Mouse (Mus musculus) lung, embryonic 15.5 days (tissue): Measurements from ENCODE around the gene Dhtkd1. TPM values are rescaled to one million over a fixed set of nuclear protein-coding genes. Genes with fewer than 3 reads are reported as not detected.
A peak's percentile ranks its signal among the peaks of the same experiment; 100 is the strongest.

ENCODE experiments used
- ATAC-seq: fragments of 200-750 bp; cut with Nextera tagmentation; 2 replicates; pipeline ENCODE4 v1.8.0; 2017; ENCODE audit warnings: moderate number of reproducible peaks, borderline replicate concordance; ENCODE audit not compliant: low FRiP score, low TSS enrichment; ENCODE audit errors: extremely low read depth
- H3K27ac ChIP-seq: fragments of 300-500 bp; sonication (generic); 2 replicates; pipeline ENCODE4 v1.5.1; 2015; ENCODE audit warnings: moderate library complexity, mild to moderate bottlenecking, inconsistent platforms
- H3K27me3 ChIP-seq: fragments of 300-500 bp; sonication (generic); 2 replicates; pipeline ENCODE4 v1.6.1; 2015; ENCODE audit warnings: inconsistent platforms
- H3K36me3 ChIP-seq: fragments of 300-500 bp; sonication (generic); 2 replicates; pipeline ENCODE4 v1.6.1; 2015; ENCODE audit warnings: inconsistent platforms
- H3K4me1 ChIP-seq: fragments of 300-500 bp; sonication (generic); 2 replicates; pipeline ENCODE4 v1.6.1; 2015; ENCODE audit warnings: inconsistent platforms
- H3K4me2 ChIP-seq: fragments of 300-500 bp; sonication (generic); 2 replicates; pipeline ENCODE4 v1.6.1; 2015; ENCODE audit warnings: inconsistent platforms, mild to moderate bottlenecking, moderate library complexity
- H3K4me3 ChIP-seq: fragments of 300-500 bp; sonication (generic); 2 replicates; pipeline ENCODE4 v1.5.1; 2015; ENCODE audit warnings: mild to moderate bottlenecking, inconsistent platforms
- H3K9ac ChIP-seq: fragments of 300-500 bp; sonication (generic); 2 replicates; pipeline ENCODE4 v1.6.1; 2015; ENCODE audit warnings: inconsistent platforms
- H3K9me3 ChIP-seq: fragments of 300-500 bp; sonication (generic); 2 replicates; pipeline ENCODE4 v1.6.1; 2016; ENCODE audit warnings: inconsistent platforms
- WGBS: fragments of 180-500 bp; shearing (Covaris S2); methylation state at CpG from one replicate; pipeline ENCODE4 v1.1.7; 2015; 5-methylcytosine and 5-hydroxymethylcytosine counted together
- polyA plus RNA-seq: library from polyadenylated mRNA; unstranded; fragments of >200 nt; fragmentation: Nextera tagmentation; extraction: Ambion mirVana; gene quantifications from 2 replicates; pipeline ENCODE4 v1.2.1, GENCODE M21; 2015

Gene Dhtkd1
- polyA plus RNA-seq, 1 experiment from 2014 or later = 3.2 TPM

DNA sequence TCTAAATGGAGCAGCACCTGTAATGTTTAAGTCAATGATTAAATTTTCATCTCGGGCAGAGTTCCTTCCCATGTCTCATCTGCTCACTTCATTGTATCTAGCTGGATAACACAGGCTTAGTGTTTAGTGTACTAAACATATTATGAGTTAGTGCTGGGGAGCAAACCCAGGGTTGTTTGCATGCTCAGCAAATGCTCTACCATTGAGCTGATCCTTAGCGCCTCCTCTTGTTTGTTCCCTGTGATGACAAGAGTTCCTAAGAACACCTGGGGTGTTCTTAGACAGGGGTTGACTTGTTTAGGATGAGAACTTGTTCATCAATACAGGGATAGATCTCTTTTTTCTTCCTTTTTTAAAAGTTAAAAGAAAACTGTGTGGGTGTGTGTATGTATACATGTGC, 6.4 kb upstream of the Dhtkd1 start:
- no peak for ATAC-seq
- no peak overlapping the region for H3K27ac ChIP-seq
- H3K9me3 ChIP-seq = no peaks in the 10 kb centered on the region
- 86% methylated on average over 2 of the region's 2 CpGs for WGBS
- H3K27me3 ChIP-seq = no peaks in the 10 kb centered on the region
- no peak overlapping the region for H3K4me3 ChIP-seq
- no peaks in the 10 kb centered on the region for H3K36me3 ChIP-seq
- peaks cover 12% of the 10 kb centered on the region; the same call in 1 of the 2 replicates for H3K4me1 ChIP-seq
- H3K9ac ChIP-seq = no peak overlapping the region
- H3K4me2 ChIP-seq = no peak overlapping the region

DNA sequence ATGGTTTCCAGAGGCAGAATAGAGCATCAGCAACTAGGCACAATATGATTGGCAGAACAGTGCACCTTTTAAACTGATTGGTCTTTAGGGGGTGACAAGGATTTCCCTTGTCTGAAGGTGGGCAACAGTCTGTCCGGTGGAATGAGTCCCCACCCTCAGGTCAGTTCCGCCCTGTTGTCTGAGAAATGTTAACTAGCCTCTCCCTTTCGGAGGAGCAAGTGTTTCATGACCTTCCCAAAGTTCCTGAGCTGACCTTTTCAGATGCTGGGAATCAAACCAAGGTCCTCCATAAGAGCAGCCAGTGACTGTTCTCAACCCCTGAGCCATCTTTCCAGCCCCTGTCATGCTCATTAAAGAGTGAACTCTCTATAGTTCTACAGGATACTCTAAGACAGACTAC, 4.3 kb upstream of the Dhtkd1 start:
- H3K27me3 ChIP-seq = no peaks in the 10 kb centered on the region
- no peaks in the 10 kb centered on the region for H3K36me3 ChIP-seq
- H3K4me1 ChIP-seq = 0 out of 2 replicates have a peak, but pooled peaks cover 4% of the 10 kb centered on the region
- no peak for ATAC-seq
- H3K4me2 ChIP-seq = no peak overlapping the region
- no peak overlapping the region for H3K9ac ChIP-seq
- no peaks in the 10 kb centered on the region for H3K9me3 ChIP-seq
- H3K4me3 ChIP-seq = no peak overlapping the region
- H3K27ac ChIP-seq = no peak overlapping the region
- WGBS = 80% methylated on average over 3 of the region's 3 CpGs

DNA sequence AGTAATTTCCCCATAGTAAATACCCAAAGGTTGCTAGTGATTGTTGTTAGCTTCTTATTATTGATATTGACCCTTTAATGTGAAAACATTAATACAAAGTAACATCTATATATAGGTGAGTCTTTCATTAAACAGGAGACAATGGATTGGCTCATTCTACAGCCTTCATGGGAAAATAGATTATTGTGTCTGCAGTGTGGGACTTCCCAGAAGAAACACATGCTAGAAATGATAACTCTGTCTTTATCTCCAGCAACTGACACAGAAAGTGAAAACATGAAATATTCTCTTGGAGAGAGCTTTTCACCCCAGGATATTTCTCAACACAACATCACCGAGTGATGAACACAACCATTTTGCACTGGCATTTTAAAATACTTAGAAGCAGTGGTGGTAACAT, 3.0 kb upstream of the Dhtkd1 start:
- H3K36me3 ChIP-seq = no peaks in the 10 kb centered on the region
- ATAC-seq = no peak
- H3K27ac ChIP-seq = no peak overlapping the region
- no peak overlapping the region for H3K4me3 ChIP-seq
- no peak overlapping the region for H3K4me2 ChIP-seq
- no peak overlapping the region for H3K9ac ChIP-seq
- WGBS = 81% methylated on average over 1 of the region's 1 CpGs
- H3K4me1 ChIP-seq = 0 out of 2 replicates have a peak, but pooled peaks cover 4% of the 10 kb centered on the region
- H3K9me3 ChIP-seq = no peaks in the 10 kb centered on the region
- H3K27me3 ChIP-seq = no peaks in the 10 kb centered on the region

DNA sequence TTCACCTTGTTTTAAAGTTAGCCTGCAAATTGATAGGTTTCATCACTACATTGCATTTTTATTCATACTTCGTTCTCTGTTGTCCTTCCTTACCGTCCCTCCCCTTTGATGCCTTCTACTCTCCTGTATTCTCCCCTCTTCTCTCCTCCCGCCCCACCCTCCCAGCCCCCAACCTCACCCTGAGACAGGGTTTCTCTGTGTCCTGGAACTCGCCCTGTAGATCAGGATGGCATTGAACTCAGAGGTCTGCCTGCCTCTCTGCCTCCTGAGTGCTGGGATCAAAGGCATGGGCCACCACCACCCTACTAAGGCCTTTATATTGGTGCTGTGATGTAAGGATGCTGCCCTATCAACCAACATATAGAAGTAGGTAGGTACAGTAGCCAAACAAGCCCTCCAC, 479 bp upstream of the Dhtkd1 start:
- no peaks in the 10 kb centered on the region for H3K36me3 ChIP-seq
- no peaks in the 10 kb centered on the region for H3K27me3 ChIP-seq
- no peak overlapping the region for H3K27ac ChIP-seq
- no peak for ATAC-seq
- H3K4me2 ChIP-seq = peak overlapping the region; percentile 93
- H3K4me3 ChIP-seq = peak overlapping the region; percentile 53
- WGBS = 36% methylated on average over 4 of the region's 4 CpGs
- peak overlapping the region; percentile 56; the same call in 1 of the 2 replicates for H3K9ac ChIP-seq
- no peaks in the 10 kb centered on the region for H3K9me3 ChIP-seq
- no peaks in the 10 kb centered on the region for H3K4me1 ChIP-seq

DNA sequence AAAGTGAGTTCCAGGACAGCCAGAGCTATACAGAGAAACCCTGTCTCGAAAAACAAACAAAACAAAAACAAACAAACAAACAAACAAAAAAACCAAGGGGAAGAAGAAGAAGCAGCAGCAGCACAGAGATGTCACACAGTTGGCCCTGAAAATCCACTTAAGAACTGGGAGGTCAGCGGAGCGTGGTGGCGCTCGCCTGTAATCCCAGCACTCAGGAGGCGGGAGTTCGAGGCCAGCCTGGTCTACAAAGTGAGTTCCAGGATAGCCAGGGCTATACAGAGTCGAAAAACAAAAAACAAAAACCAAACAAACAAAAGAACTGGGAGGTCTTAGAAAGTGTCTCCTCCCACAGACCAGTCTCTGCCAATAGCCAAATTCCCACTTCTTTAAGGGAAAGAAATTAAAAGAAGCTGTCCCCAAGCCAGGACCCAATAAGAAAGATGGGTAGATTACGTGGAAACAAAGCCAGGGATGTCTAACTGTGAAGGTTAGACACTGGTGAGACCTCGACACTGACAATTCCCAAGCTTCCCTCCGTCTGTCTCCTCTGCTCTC, 654 bp downstream of the Dhtkd1 start:
- Histone ChIP-seq H3K27ac (no peak overlapping the region), H3K36me3 (no peaks in the 10 kb centered on the region), H3K4me1 (no peaks in the 10 kb centered on the region), H3K27me3 (no peaks in the 10 kb centered on the region), H3K4me3 (peak overlapping the region; percentile 53), H3K9me3 (no peaks in the 10 kb centered on the region), H3K9ac (peak overlapping the region; percentile 56), H3K4me2 (peak overlapping the region; percentile 93)
- no peak for ATAC-seq
- WGBS = 56% methylated on average over 11 of the region's 11 CpGs

DNA sequence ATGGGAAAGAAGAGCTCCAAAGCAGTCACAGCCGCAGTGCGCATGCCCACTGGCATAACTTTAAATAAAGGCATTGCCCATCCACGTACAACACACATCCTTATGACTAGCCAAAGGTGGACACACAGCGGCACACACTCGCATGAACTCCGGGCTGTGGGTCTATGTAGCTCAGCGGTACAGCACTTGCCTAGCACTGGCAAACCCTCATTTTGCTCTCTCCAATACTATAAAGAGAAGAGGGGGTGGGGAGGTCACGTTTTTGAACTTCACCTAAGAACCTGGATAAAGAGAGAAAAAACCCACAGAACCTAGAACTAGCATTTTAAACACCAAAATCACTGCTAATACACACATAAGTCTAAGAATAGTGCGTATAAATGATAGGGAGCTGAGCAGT, 1.7 kb downstream of the Dhtkd1 start:
- Histone ChIP-seq H3K27ac (no peak overlapping the region), H3K4me3 (no peak overlapping the region), H3K9ac (no peak overlapping the region), H3K4me2 (no peak overlapping the region), H3K36me3 (no peaks in the 10 kb centered on the region), H3K9me3 (no peaks in the 10 kb centered on the region), H3K4me1 (no peaks in the 10 kb centered on the region), H3K27me3 (no peaks in the 10 kb centered on the region)
- 91% methylated on average over 9 of the region's 9 CpGs for WGBS
- ATAC-seq = no peak

DNA sequence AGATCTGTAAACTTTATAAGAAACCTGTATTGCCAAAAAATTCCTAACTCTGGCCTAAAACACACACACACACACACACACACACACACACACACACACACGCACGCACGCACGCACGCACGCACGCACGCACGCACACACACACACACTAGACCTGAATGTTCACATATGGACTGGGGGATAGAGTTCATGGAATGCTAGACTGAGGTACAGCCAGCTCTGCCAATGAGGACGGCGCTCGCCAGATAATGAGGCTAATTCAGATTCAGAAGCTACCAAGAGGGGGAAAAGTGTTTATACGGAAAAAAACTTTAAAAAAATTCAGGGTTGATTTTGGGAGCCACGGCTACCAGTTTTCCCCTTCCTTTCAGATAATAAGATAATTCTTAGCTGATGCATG, 2.7 kb downstream of the Dhtkd1 start:
- H3K27ac ChIP-seq = no peak overlapping the region
- no peaks in the 10 kb centered on the region for H3K9me3 ChIP-seq
- H3K36me3 ChIP-seq = no peaks in the 10 kb centered on the region
- no peak overlapping the region for H3K4me3 ChIP-seq
- 84% methylated on average over 12 of the region's 14 CpGs for WGBS
- no peak overlapping the region for H3K4me2 ChIP-seq
- no peaks in the 10 kb centered on the region for H3K4me1 ChIP-seq
- no peaks in the 10 kb centered on the region for H3K27me3 ChIP-seq
- ATAC-seq = no peak
- no peak overlapping the region for H3K9ac ChIP-seq

DNA sequence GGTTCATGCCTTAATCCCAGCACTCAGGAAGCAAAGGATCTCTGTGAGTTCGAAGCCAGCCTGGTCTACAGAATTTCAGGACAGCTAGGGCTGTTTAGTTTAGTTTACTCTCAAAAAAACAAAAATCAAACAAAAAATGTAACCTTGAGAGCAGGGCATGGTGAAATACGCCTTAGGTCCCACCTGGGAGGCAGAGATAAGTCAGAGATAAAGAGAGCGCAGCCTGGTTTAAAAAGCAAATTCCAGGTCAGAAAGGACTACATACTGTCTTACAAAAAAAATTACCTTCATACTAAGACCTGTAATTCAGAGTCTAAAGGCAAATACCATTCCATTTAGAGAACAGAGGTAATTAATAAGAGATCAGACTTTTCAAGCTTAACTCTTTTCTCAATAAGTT, 3.3 kb downstream of the Dhtkd1 start:
- Histone ChIP-seq H3K9ac (no peak overlapping the region), H3K36me3 (no peaks in the 10 kb centered on the region), H3K27me3 (no peaks in the 10 kb centered on the region), H3K4me1 (no peaks in the 10 kb centered on the region), H3K9me3 (no peaks in the 10 kb centered on the region), H3K27ac (no peak overlapping the region), H3K4me3 (no peak overlapping the region), H3K4me2 (no peak overlapping the region)
- WGBS = 74% methylated on average over 3 of the region's 3 CpGs
- ATAC-seq = no peak

DNA sequence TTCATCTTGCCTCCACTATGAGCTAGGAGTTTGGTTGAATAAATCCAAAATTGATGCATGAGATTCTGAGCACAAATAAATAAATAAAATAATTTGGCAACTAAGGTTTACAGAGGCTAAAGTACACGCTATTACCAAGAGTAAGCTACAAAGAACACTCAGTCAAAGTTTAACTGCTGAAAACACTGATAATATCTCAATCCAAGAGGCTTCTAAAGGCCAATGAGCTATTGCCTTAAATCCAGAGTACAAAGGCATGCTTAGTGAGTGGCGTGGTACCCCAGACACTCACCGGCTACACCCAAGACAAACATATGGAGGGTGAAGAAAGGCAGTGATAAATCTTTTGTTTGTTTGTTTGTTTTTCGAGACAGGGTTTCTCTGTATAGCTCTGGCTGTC, 6.0 kb downstream of the Dhtkd1 start:
- H3K27ac ChIP-seq = no peak overlapping the region
- H3K27me3 ChIP-seq = no peaks in the 10 kb centered on the region
- no peak overlapping the region for H3K9ac ChIP-seq
- no peak overlapping the region for H3K4me3 ChIP-seq
- ATAC-seq = no peak
- no peaks in the 10 kb centered on the region for H3K4me1 ChIP-seq
- 70% methylated on average over 4 of the region's 4 CpGs for WGBS
- H3K9me3 ChIP-seq = no peaks in the 10 kb centered on the region
- H3K4me2 ChIP-seq = no peak overlapping the region
- H3K36me3 ChIP-seq = no peaks in the 10 kb centered on the region

DNA sequence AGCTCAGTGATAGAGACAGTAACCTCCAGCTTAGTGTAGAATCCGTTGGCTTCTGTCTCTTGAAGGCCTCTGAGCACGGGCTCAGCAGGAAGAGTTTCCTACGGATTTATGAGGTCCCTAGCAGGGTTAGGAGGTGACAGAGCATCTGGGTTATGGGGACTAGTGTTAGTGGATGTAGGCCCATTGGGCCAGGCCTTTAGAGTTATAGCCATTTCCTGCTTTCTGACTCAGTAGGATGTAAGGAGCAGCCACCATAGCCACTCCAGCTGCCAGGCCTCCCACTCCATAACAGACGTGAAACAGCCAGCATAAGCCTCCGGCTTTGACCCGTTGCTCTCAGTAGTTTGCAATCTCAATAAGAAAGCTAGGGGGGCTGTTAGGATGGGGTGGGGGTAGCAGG, 6.5 kb downstream of the Dhtkd1 start:
- Histone ChIP-seq H3K36me3 (no peaks in the 10 kb centered on the region), H3K4me3 (no peak overlapping the region), H3K9ac (no peak overlapping the region), H3K4me2 (no peak overlapping the region), H3K4me1 (no peaks in the 10 kb centered on the region), H3K27me3 (no peaks in the 10 kb centered on the region), H3K27ac (no peak overlapping the region), H3K9me3 (no peaks in the 10 kb centered on the region)
- ATAC-seq = no peak
- 58% methylated on average over 6 of the region's 6 CpGs for WGBS

DNA sequence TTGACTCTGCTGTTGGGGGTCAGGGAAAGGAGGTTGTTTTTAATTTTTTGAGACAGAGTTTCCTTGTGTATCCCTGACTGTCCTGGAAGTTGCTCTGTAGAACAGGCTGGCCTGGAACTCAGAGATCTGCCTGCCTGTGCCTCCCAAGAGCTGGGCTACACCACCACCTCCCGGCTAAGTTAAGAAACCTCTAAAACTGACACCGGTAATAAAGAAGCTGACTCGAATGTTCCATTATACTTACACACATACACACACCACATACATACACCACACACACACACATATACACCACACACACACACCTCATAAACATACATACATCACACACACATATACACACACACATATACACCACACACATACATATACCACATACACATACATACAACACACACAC, 7.7 kb downstream of the Dhtkd1 start:
- 89% methylated on average over 3 of the region's 3 CpGs for WGBS
- Histone ChIP-seq H3K9me3 (no peaks in the 10 kb centered on the region), H3K27ac (no peak overlapping the region), H3K36me3 (no peaks in the 10 kb centered on the region), H3K4me3 (no peak overlapping the region), H3K9ac (no peak overlapping the region), H3K27me3 (no peaks in the 10 kb centered on the region), H3K4me1 (no peaks in the 10 kb centered on the region), H3K4me2 (no peak overlapping the region)
- ATAC-seq = no peak

DNA sequence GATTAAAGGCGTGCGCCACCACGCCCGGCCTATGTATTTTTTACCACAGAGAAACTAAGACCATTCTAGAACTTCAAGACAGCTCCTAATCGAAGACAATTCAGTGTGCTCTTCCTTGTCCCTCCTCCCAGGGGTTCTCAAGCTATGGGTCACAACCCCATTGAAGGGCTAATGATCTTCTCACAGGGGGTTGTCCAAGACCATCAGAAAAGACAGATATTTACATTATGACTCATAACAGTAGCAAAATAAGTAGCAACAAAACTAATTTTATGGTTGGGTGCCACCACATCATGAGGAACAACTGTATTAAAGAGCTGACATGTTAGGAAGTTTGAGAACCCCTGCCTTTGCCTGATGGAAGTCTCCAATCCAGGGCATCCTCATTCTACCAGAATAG, 10.7 kb downstream of the Dhtkd1 start:
- 88% methylated on average over 5 of the region's 5 CpGs for WGBS
- H3K9ac ChIP-seq = no peak overlapping the region
- H3K4me1 ChIP-seq = no peaks in the 10 kb centered on the region
- no peaks in the 10 kb centered on the region for H3K27me3 ChIP-seq
- no peak overlapping the region for H3K4me3 ChIP-seq
- H3K27ac ChIP-seq = no peak overlapping the region
- H3K4me2 ChIP-seq = no peak overlapping the region
- ATAC-seq = no peak
- H3K36me3 ChIP-seq = no peaks in the 10 kb centered on the region
- H3K9me3 ChIP-seq = no peaks in the 10 kb centered on the region
